Mouse (Mus musculus): Measurements from ENCODE around the gene Rpl12.

GRCm38 (mm10) chr2:32963544-32963943, 2.2 kb downstream of the Rpl12 start:
- no peak for TF ChIP-seq POLR2A (IDR thresholded peaks at IDR 0.05; ENCODE audit: borderline replicate concordance, extremely low read depth, low read depth, low read length)
- TF ChIP-seq CTCF (IDR thresholded peaks at IDR 0.05; ENCODE audit: insufficient read depth, low read length): no peak

Data from lung, adult 2 months (tissue).